Mouse (Mus musculus) heart, postnatal 0 days (tissue): ENCODE results near the gene Tmprss12.

ENCODE experiments used
- CTCF ChIP-seq: IDR thresholded peaks from 2 replicates; pipeline ENCODE4 v1.5.1; 2016; ENCODE audit warnings: antibody characterized with exemption, control low read depth, low read depth
- EP300 ChIP-seq: IDR thresholded peaks from 2 replicates; pipeline ENCODE4 v1.6.1; 2016; ENCODE audit warnings: antibody characterized with exemption, low read depth

GRCm38 (mm10) chr15:100319884-100320283, 39.2 kb downstream of the Tmprss12 start:
- TF ChIP-seq CTCF = no peak
- TF ChIP-seq EP300 = no peak
